Mouse (Mus musculus) 416B (cell line): ENCODE measurements around the gene Dok7.
A peak's percentile ranks its signal among the peaks of the same experiment; 100 is the strongest.

Experiments used
- DNase-seq: peaks from one replicate; pipeline ENCODE4 v3.0.0; 2011; ENCODE audit warnings: low read depth

Gene Dok7

DNA sequence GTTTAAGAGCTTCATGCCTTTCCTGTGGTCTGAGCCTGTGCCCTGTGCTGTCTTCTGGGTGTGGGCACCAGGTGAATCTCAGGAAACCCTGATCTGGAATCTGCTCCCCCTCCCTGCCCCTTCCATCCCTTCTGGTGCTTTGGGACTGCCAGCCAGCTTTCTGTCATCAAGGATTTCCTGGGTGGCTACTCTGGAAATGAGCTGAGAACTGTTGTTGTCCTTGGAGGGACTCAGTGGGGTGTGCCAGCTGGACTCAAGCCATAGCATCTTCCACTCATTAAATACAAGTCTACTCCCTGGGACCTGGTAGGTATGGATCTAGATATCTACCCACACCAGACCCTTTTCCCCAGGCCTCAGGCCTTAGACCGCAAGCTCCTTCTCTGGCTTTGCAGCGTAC lies 61.9 kb downstream of the Dok7 start:
- no peak for DNase-seq

DNA sequence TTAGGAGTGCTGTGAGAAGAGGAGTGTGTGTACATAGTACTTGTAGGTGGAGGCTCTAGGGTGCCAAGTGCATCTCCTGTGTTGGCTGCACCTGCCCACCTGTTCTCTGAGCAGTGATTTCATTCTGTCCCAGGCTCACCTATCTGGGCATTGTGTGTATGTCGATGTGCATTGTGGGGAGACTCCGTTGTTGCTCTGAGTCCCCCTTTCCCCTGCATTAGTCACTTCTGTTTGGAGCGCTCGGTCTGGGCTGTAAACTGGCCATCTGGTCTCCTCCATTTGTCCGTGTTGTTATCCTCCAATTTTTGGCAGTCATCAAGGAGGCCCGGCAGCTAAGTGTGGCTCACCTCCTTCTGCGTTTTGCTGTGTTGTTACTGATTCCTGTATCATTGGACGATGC lies 63.5 kb downstream of the Dok7 start:
- no peak for DNase-seq

DNA sequence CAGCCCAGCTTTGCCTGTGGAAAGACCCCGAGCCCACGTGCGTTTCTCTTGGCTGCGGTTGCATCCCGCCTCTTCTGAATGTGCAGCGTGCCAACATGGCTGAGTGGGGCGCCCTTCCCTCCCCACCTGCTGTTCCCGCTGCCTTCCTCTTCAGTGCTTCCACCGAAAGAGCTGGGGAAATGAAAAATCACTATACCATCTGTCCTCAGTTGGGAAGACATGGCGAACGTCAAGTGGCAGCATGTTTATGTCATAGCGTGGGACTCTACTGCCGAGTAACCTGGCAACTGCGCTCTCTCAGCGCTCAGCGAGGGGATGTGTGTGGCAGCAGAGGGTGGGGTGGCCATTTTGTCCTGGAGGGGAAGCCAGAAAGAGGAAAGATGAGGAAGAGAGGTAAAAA lies 72.6 kb downstream of the Dok7 start:
- DNase-seq = no peak

DNA sequence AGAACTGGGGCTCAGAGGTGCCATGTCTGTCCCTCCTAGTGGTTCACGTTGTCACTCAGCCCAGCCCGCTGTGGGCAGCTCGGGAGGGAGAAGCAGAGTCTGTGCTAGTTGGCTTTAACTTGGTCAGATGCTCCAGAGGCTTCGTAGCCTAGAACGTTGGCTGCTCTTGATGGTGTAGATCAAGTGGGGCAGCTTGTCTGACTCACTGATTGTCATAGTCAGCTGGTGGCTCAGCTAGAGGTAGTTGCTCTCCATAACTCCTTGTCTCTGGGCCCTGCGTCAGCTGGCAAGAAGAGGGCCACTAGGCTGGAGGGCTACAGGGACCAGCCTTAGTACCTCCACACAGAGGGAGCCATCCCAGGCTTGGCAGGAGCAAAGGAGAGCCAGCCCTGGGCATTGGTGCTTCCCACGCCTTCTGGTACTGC lies 73.2 kb downstream of the Dok7 start:
- DNase-seq = no peak

DNA sequence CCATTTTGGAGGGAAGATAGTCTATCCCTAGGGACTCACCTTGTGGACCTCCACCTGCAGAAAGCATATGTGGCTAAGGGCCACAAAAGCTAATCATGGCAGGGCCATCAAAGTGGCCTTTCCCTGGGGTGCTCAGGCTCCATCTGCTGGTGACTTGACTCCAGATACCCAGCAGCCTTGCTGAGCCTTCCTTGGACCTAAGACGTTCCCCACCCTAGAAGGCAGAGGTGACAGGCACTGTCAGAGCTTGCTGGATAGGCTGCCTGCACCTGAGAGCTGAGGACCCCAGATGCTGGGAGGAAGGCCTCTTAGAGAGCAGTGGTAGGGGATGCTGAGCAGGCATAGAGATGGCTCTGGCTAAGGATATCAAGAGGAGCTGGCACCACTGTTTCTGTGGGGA lies 74.7 kb downstream of the Dok7 start:
- peak; percentile 6 for DNase-seq

DNA sequence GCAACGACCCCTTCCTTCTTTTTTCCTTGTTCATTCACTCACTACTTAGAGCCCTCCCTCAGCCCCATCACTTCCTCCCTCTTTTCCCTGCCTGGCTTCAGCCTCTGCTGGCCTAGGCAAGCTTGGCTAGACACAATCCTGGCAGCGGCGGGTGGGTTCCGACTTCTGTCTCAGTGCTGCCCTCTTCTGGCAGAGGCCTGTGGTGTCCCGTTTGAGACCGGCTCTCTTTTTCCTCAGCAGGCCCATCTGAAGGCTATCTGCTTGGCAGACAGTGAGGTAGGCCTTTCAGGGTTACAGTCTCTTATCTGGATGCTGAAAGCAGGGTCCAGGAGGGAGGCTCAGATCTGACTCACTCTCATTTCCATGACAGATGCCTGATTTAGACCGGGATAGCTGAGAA lies 75.2 kb downstream of the Dok7 start:
- peak; percentile 66 for DNase-seq

DNA sequence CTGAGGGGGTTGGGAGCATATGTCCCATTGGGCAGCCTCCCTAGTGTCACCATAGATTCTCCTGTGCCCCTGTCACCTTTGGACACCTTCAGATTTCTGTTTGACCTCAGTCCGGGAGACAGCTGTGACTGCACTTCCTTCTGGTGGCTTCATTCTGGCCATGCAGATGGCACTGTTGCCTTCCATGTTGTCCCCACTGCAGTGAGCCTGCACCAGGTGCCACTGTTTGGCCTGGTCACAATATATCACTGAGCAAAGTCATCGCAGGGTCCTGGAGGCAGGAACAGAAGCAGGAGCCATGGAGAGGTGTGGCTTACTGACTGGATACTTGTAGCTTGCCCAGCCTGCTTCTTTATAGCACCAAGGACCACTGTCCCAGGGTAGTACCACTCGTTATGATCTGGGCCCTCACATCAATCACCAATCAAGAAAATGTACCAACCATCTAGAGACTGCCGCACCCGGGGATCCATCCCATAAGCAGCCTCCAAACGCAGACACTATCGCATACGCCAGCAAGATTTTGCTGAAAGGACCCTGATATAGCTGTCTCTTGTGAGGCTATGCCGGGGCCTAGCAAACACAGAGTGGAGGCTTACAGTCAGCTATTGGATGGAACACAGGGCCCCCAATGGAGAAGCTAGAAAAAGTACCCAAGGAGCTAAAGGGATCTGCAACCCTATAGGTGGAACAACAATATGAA lies 75.9 kb downstream of the Dok7 start:
- no peak for DNase-seq

DNA sequence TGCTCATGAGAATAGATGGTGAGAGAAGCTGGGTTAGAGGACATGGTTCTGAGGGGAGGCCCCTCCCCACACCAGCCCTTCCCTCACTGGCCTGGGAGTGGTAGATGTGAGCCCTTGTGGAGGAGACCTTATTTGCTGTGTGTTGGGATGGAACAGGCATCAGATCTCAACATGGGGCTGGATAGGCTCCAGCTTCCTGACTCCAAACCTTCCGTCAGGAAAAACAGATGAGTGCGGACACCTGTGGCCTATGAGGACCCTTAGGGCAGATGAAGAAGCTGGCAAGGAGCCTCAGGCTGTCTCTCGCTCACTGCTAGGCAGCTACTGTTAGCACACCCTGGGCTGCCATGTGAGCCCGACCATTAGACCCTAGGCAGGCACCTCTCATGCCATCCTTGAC lies 76.9 kb downstream of the Dok7 start:
- DNase-seq = no peak

DNA sequence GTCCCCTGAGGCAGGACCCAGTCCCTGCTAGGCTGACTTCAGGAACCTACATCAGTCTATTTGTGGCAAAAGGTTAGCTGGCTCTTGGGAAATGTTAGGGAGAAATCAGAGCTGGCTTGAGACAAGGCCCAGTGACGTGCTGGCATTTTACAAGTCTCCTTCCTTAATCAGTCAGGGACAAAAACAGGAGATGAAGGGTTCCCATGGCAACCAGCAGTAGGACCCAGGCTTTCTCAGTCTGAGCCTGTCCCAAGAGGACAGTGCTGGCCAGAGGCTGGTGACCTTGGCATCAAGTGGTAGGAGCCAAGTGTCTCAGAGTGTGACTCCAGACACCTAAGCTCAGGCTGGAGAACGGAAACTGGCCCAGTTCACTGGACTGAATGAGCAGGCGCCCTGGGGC lies 77.7 kb downstream of the Dok7 start:
- DNase-seq = no peak

DNA sequence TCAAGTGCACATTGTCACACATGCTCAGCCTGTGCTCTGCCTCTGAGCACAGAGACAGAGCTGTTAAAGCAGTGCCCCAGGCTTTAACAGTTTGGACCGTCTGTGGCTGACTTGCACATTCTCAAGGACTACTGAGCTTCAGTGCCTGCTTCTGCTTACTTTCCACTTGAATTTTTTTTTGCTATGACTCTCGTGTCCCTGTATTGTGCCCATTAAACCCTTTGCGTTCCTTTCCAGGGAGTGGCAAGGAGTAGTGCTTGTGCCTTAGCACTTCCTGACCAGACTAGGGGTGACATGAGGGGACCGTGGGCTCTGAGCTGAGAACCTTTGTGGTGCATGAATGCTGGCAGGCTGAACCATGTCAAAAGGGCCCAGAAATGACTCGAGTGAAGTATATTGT lies 79.3 kb downstream of the Dok7 start:
- DNase-seq = no peak
